Mouse (Mus musculus): Measurements from ENCODE around the gene Gcsam. TPM values are rescaled to one million over a fixed set of nuclear protein-coding genes. Genes with fewer than 3 reads are reported as not detected.

The Gcsam gene
- polyA plus RNA-seq, 1 experiment from 2014 or later = not detected

DNA sequence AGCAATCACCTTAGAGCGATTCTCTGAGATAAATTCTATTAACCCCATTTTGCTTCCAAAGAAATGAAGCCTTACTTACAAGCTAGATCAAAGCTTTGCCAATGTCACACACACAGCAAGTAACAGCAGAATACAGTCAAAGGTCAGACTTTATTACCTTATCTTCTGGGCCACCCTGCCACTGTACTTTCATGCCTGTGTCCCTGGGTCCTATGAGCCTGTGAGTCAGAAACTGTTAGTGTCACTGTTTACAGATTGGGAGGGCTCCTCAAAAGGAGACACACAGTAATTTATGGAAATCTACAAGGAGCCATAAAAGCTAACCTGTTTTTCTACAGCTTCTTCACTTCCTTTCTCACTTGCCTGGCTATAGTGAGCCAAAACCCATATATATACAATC lies 48.1 kb downstream of the Gcsam start:
- Histone ChIP-seq H3K4me1 (ENCODE audit: control insufficient read depth, insufficient read depth, low read length) (no peaks in the 10 kb centered on the region), H3K27me3 (ENCODE audit: control insufficient read depth, insufficient read depth, low read length) (no peaks in the 10 kb centered on the region), H3K36me3 (ENCODE audit: control insufficient read depth, insufficient read depth, low read length) (no peaks in the 10 kb centered on the region), H3K27ac (ENCODE audit: low read depth, low read length) (no peak overlapping the region), H3K9ac (replicated peaks; ENCODE audit: low read depth, low read length) (no peak overlapping the region), H3K4me3 (ENCODE audit: low read depth, low read length) (no peak overlapping the region), H3K4me2 (ENCODE audit: low read depth, low read length) (no peak overlapping the region), H3K9me3 (ENCODE audit: control insufficient read depth, low read length) (no peaks in the 10 kb centered on the region)
- ATAC-seq (ENCODE audit: low read depth) = no peak
- WGBS = 92% methylated on average over 1 of the region's 1 CpGs

DNA sequence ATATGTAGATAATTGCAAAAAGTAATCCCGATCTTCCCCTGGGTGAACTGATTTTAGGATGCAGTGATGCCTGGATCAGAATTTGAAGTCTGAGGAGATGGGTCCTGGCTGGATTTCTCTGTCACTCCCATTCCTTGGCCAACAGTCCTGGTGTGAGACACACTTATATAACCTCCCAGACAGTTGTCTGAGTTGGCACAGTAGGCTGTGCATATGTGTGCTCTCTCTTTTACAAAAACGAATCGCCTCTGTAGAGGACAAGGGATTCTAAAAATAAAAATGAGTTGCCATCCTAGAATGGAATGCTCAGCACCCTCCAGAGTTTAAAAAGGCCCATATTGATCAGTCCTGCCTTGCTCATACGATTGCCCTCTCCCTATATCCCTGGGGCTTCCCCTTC lies 49.4 kb downstream of the Gcsam start:
- 90% methylated on average over 4 of the region's 4 CpGs for WGBS
- no peaks in the 10 kb centered on the region for H3K27me3 ChIP-seq (ENCODE audit: control insufficient read depth, insufficient read depth, low read length)
- no peak overlapping the region for H3K9ac ChIP-seq (replicated peaks; ENCODE audit: low read depth, low read length)
- no peaks in the 10 kb centered on the region for H3K36me3 ChIP-seq (ENCODE audit: control insufficient read depth, insufficient read depth, low read length)
- ATAC-seq (ENCODE audit: low read depth) = no peak
- no peak overlapping the region for H3K4me3 ChIP-seq (ENCODE audit: low read depth, low read length)
- H3K9me3 ChIP-seq (ENCODE audit: control insufficient read depth, low read length) = no peaks in the 10 kb centered on the region
- no peak overlapping the region for H3K27ac ChIP-seq (ENCODE audit: low read depth, low read length)
- H3K4me2 ChIP-seq (ENCODE audit: low read depth, low read length) = no peak overlapping the region
- H3K4me1 ChIP-seq (ENCODE audit: control insufficient read depth, insufficient read depth, low read length) = no peaks in the 10 kb centered on the region

DNA sequence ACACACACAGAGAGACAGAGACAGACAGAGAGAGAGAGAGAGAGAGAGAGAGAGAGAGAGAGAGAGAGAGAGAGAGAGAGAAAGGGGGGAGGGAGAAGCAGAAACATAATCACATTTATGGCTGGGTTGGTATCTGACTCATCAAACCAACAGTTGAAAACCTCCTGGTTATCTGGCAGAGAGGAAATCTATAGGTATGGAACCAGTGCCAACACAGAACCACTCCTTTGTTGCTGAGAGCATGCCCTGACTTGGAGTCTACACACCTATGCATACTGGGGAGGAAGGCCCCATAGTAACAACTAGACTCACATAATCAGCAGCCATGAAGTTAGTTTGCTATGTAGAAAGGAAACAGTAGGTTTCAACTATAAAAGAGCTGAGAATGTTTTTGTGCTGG lies 52.2 kb downstream of the Gcsam start:
- no peaks in the 10 kb centered on the region for H3K4me1 ChIP-seq (ENCODE audit: control insufficient read depth, insufficient read depth, low read length)
- H3K36me3 ChIP-seq (ENCODE audit: control insufficient read depth, insufficient read depth, low read length) = no peaks in the 10 kb centered on the region
- H3K9me3 ChIP-seq (ENCODE audit: control insufficient read depth, low read length) = no peaks in the 10 kb centered on the region
- no peak overlapping the region for H3K9ac ChIP-seq (replicated peaks; ENCODE audit: low read depth, low read length)
- H3K27ac ChIP-seq (ENCODE audit: low read depth, low read length) = no peak overlapping the region
- H3K27me3 ChIP-seq (ENCODE audit: control insufficient read depth, insufficient read depth, low read length) = no peaks in the 10 kb centered on the region
- H3K4me2 ChIP-seq (ENCODE audit: low read depth, low read length) = no peak overlapping the region
- ATAC-seq (ENCODE audit: low read depth) = no peak
- no peak overlapping the region for H3K4me3 ChIP-seq (ENCODE audit: low read depth, low read length)

DNA sequence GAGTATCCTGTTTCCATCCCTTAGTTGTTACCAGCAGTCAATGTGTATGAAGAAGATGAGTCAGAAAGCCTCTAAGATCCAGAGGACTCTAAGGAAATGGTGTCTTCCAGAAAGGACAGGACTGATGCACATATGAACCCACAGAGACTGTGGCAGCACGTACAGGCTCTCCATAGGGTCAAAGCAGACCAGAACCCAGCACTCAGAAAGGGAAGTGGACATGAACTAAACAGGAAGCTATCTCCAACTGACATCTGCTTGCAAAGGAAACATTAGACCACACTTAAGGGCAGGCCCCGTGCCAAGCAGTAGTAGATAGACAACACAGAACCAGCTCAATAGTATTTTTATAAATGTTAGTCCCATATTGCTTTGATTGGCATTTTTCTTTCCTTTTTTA lies 56.0 kb downstream of the Gcsam start:
- no peak for ATAC-seq (ENCODE audit: low read depth)
- no peak overlapping the region for H3K9ac ChIP-seq (replicated peaks; ENCODE audit: low read depth, low read length)
- H3K36me3 ChIP-seq (ENCODE audit: control insufficient read depth, insufficient read depth, low read length) = no peaks in the 10 kb centered on the region
- WGBS = 75% methylated on average over 2 of the region's 2 CpGs
- H3K4me3 ChIP-seq (ENCODE audit: low read depth, low read length) = no peak overlapping the region
- H3K4me1 ChIP-seq (ENCODE audit: control insufficient read depth, insufficient read depth, low read length) = no peaks in the 10 kb centered on the region
- H3K9me3 ChIP-seq (ENCODE audit: control insufficient read depth, low read length) = no peaks in the 10 kb centered on the region
- H3K4me2 ChIP-seq (ENCODE audit: low read depth, low read length) = no peak overlapping the region
- no peak overlapping the region for H3K27ac ChIP-seq (ENCODE audit: low read depth, low read length)
- no peaks in the 10 kb centered on the region for H3K27me3 ChIP-seq (ENCODE audit: control insufficient read depth, insufficient read depth, low read length)

DNA sequence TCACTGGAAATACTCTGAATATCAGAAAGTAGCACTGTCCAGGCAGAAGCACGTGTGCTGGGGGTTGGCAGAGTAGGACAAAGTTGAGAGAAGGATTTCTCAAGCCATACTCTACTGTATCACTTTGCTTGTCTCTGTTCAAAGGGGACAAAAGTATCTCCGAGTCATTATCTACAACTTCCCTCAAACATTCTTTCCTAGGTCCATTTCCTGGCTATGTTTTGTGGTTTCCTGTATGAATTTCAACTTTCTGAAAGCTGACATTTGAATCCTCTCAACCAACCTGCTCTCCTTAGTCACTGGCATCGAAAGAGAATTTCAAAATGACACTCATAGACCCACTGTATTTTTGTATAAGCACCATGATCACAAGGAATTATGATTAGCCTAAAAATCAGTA lies 58.0 kb downstream of the Gcsam start:
- Histone ChIP-seq H3K36me3 (ENCODE audit: control insufficient read depth, insufficient read depth, low read length) (no peaks in the 10 kb centered on the region), H3K27ac (ENCODE audit: low read depth, low read length) (no peak overlapping the region), H3K9me3 (ENCODE audit: control insufficient read depth, low read length) (no peaks in the 10 kb centered on the region), H3K4me2 (ENCODE audit: low read depth, low read length) (no peak overlapping the region), H3K4me1 (ENCODE audit: control insufficient read depth, insufficient read depth, low read length) (no peaks in the 10 kb centered on the region), H3K4me3 (ENCODE audit: low read depth, low read length) (no peak overlapping the region), H3K27me3 (ENCODE audit: control insufficient read depth, insufficient read depth, low read length) (no peaks in the 10 kb centered on the region), H3K9ac (replicated peaks; ENCODE audit: low read depth, low read length) (no peak overlapping the region)
- 75% methylated on average over 3 of the region's 3 CpGs for WGBS
- ATAC-seq (ENCODE audit: low read depth) = no peak

- H3K9me3 ChIP-seq (ENCODE audit: control insufficient read depth, low read length) = no peaks in the 10 kb centered on the region
- H3K9ac ChIP-seq (replicated peaks; ENCODE audit: low read depth, low read length) = no peak overlapping the region
- H3K36me3 ChIP-seq (ENCODE audit: control insufficient read depth, insufficient read depth, low read length) = no peaks in the 10 kb centered on the region
- H3K4me2 ChIP-seq (ENCODE audit: low read depth, low read length) = no peak overlapping the region
- ATAC-seq (ENCODE audit: low read depth) = no peak
- H3K4me1 ChIP-seq (ENCODE audit: control insufficient read depth, insufficient read depth, low read length) = no peaks in the 10 kb centered on the region
- no peak overlapping the region for H3K27ac ChIP-seq (ENCODE audit: low read depth, low read length)
- no peaks in the 10 kb centered on the region for H3K27me3 ChIP-seq (ENCODE audit: control insufficient read depth, insufficient read depth, low read length)
- no peak overlapping the region for H3K4me3 ChIP-seq (ENCODE audit: low read depth, low read length)
- WGBS = 56% methylated on average over 4 of the region's 4 CpGs
These were observed 59.8 kb downstream of the Gcsam start for GRCm38 (mm10) chr16:45670005-45670404.

Other genes starting within 250 kb of the Gcsam start
- gene Cd200, start 201.3 kb upstream of the Gcsam start, polyA plus RNA-seq (2014; fragmentation: Nextera tagmentation; extraction: Ambion mirVana) = 332 and 392 TPM in 2 replicates
- gene Gm609, start 117.4 kb upstream of the Gcsam start, polyA plus RNA-seq (2014; fragmentation: Nextera tagmentation; extraction: Ambion mirVana) = not detected in 2 replicates
- not detected in 2 replicates for gene Gm17783, start 78.3 kb upstream of the Gcsam start, polyA plus RNA-seq (2014; fragmentation: Nextera tagmentation; extraction: Ambion mirVana)
- gene Slc9c1, start 75.1 kb upstream of the Gcsam start, polyA plus RNA-seq (2014; fragmentation: Nextera tagmentation; extraction: Ambion mirVana) = not detected in 2 replicates
- 0.12 TPM in 1 of 2 replicates, not detected in the other for gene BC016579, start 43.7 kb downstream of the Gcsam start, polyA plus RNA-seq (2014; fragmentation: Nextera tagmentation; extraction: Ambion mirVana)
- gene Tmprss7, start 83.3 kb downstream of the Gcsam start, polyA plus RNA-seq (2014; fragmentation: Nextera tagmentation; extraction: Ambion mirVana) = 0.63 and 0.68 TPM in 2 replicates
- 610 and 624 TPM in 2 replicates for gene Tagln3, start 114.2 kb downstream of the Gcsam start, polyA plus RNA-seq (2014; fragmentation: Nextera tagmentation; extraction: Ambion mirVana)
- 39.5 and 40.7 TPM in 2 replicates for gene Abhd10, start 132.6 kb downstream of the Gcsam start, polyA plus RNA-seq (2014; fragmentation: Nextera tagmentation; extraction: Ambion mirVana)

Data from neural tube, embryonic 14.5 days (tissue).